Mouse (Mus musculus): Measurements from ENCODE around the gene Rnf38.
A peak's percentile ranks its signal among the peaks of the same experiment; 100 is the strongest.

Rnf38 gene

GRCm38 (mm10) chr4:44233713-44234003 lies at the start of gene Rnf38:
TSS of gene Rnf38 (minus strand) at chr4:44233789.
- DNase-seq (ENCODE audit: low spot score) = no peak

DNA sequence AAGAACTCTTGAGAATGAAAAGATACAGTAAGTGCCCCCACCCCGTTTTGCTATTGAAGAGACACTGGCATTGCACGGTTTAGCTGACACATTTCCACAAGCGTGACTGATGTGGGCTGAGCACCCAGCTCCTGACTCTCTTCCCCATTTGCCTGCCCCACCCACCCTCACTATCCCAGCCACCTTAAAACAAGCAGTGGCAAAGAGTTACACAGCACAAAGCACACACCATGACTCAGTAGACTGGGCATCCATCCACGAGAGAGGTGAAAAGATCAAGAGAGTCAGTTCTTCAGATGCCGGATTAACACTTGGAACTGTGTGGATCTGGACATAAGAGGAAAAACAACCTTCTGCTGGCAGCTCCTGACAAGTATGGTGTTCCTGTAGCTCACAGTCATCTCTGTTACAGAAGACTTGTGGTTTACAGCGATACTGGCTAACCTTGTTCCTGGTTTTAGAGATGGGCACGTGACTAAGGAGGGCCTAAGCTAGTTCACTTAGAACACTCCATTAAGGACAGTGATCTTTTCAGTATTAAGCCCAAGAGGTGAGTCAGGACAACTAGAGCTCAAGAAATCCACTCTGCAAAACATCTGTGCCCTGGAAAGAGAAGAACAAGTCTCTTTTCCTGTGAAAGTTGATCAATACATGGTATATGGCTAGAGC lies 48.1 kb upstream of the Rnf38 start:
- DNase-seq (ENCODE audit: low spot score) = no peak

- DNase-seq (ENCODE audit: low spot score) = no peak
Observed at GRCm38 (mm10) chr4:44271134-44271533, 37.5 kb upstream of the Rnf38 start.

DNA sequence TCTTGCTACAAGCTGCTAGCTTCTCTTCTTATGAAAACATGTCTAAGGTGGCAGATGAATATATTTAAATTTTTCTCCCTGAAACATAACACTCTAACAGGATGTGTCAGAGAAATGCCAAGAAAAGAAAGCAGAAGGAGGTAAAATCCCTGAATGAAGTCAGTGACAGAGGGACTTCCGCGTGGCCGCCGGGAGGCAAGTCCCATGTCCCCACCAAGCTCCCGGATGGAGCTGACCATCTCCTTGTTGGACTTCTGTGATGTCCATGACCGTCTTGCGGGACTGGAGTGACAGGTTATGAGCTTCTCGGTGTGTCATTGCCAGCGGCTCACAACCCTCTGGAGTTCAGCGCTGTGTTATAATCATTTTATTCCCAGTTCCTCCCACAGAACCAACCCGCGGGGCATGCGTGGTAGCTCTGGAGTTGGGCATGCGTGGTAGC lies 35.8 kb upstream of the Rnf38 start:
- DNase-seq (ENCODE audit: low spot score) = no peak

GRCm38 (mm10) chr4:44267437-44267836 lies 33.8 kb upstream of the Rnf38 start:
- DNase-seq (ENCODE audit: low spot score) = no peak

GRCm38 (mm10) chr4:44265500-44265899 lies 31.9 kb upstream of the Rnf38 start:
- no peak for DNase-seq (ENCODE audit: low spot score)

DNA sequence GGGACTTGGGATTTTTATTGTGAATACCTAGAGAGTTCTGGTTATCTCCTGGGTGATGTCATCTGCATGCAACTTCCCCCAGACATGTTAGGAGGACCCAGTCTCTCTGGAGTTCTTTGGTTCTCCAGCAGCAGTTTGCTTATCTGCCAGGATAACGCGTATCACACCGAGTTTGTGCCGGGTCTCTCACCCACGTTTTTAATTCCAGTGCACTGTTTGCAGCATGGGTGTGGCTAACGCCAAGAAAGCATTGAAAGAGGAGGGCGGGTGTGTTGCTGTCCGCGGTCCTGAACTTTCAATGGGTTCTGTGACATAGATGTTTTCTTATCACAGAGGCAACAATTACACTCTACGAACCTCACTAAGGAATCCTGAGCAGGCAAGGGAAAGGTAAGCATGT lies 26.7 kb upstream of the Rnf38 start:
- DNase-seq (ENCODE audit: low spot score) = no peak

- DNase-seq (ENCODE audit: low spot score) = no peak
Observed at GRCm38 (mm10) chr4:44259126-44259525, 25.5 kb upstream of the Rnf38 start.

DNA sequence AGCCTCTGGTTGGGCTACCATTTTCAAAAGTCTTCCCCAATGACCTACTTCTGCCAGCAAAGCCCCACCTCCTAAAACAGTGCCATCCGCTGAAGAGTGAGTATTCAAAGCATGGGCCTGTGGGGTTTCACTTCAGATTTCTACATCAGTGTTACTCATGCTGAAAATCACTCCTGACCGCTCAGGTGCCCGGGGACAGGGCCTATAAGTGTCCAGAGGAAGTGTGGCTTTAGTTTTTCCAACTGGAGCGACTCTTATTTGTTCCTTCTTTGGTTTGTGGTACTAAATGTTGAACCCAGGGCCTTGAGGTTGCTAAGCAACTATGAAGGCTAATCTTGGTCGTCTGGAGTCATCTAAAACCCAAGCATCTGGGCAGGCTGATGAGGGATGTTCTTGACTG lies 21.0 kb upstream of the Rnf38 start:
- no peak for DNase-seq (ENCODE audit: low spot score)

- no peak for DNase-seq (ENCODE audit: low spot score)
Observed at GRCm38 (mm10) chr4:44253191-44253590, 19.6 kb upstream of the Rnf38 start.

- DNase-seq (ENCODE audit: low spot score) = no peak
Observed at GRCm38 (mm10) chr4:44251966-44252916, 18.7 kb upstream of the Rnf38 start.

DNA sequence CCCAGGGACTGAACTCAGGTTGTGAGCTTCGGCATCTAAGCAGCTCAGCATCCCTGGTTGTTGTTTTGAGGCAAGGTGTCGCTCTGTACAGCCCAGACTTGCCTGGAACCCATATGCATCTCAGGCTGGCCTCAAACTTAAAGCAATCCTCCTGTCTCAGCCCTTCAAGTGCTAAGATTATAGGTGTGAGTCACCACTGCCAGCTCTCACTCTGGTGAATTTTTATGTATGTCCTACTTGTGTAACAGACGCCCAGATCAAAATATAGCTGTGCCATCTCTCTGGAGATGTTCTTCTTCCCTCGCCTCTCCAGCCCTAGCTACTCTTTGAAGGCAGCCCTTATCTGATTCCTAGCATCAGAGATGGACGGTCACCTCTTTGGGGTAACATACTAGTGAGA lies 17.9 kb upstream of the Rnf38 start:
- DNase-seq (ENCODE audit: low spot score) = no peak

GRCm38 (mm10) chr4:44249705-44250104 lies 16.1 kb upstream of the Rnf38 start:
- no peak for DNase-seq (ENCODE audit: low spot score)

DNA sequence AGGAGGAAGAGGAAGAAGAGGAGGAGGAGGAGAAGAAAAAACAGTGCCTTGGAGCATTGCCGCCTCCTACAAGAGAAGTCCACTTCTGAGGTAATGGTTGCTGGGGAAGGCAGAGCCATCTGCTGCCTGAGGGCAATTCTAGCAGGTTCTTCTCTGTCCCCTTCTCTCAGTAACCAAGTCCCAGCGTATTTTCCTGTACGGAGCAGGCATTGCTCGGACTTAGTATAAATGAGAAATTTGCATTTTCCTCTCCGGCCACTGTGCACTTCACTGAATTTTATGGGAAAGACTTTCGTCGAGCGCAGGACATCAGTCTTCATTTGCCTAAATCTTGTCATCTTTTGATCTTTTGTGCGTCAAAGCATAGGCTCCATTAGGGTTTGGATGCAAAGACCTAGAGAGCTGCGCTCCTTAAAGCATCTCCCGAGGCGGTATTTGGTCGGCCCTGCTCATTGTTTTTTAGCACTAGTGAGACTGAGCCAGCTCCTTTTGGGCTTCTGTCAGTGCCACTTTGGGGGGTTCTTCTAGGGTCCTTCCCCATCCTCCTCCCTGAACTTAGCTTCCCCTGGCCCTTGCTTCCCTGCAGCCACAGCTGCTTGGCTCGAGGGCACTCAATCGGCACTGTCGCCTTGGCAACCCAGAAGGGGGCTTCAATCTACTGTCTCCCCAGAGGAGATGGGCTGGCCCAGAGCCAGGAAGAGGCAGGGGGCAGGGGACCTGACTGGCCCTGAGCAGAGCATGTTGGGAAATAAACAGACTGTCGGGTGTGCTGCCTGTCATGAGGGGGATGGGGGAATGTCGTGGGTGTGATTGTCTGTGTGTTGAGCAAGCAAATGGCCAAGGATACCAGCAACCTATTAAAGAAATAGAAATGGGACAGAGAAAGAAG lies 13.7 kb upstream of the Rnf38 start:
- DNase-seq (ENCODE audit: low spot score) = no peak

GRCm38 (mm10) chr4:44246285-44246684 lies 12.7 kb upstream of the Rnf38 start:
- DNase-seq (ENCODE audit: low spot score) = no peak

GRCm38 (mm10) chr4:44241638-44242037 lies 8.0 kb upstream of the Rnf38 start:
- no peak for DNase-seq (ENCODE audit: low spot score)

DNA sequence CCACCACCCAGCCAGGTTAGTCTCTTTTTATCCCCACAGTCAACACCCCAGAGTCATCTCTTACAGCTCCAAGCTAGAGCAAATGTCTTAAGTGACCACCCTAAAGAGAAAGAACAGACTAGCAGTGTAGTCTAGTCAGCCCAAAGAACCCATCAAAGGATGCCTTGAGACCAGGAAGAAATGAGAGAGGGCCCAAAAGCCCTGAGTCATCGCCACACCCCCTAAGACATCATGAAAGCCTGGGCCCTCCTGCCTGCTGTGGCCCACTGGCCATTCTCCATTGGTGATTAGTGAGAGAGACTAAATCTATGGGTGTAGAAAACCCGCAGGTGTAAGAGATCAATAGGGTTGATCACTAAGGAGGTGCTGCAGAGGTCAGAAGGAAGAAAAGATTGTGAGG lies 2.4 kb upstream of the Rnf38 start:
- DNase-seq (ENCODE audit: low spot score) = no peak

DNA sequence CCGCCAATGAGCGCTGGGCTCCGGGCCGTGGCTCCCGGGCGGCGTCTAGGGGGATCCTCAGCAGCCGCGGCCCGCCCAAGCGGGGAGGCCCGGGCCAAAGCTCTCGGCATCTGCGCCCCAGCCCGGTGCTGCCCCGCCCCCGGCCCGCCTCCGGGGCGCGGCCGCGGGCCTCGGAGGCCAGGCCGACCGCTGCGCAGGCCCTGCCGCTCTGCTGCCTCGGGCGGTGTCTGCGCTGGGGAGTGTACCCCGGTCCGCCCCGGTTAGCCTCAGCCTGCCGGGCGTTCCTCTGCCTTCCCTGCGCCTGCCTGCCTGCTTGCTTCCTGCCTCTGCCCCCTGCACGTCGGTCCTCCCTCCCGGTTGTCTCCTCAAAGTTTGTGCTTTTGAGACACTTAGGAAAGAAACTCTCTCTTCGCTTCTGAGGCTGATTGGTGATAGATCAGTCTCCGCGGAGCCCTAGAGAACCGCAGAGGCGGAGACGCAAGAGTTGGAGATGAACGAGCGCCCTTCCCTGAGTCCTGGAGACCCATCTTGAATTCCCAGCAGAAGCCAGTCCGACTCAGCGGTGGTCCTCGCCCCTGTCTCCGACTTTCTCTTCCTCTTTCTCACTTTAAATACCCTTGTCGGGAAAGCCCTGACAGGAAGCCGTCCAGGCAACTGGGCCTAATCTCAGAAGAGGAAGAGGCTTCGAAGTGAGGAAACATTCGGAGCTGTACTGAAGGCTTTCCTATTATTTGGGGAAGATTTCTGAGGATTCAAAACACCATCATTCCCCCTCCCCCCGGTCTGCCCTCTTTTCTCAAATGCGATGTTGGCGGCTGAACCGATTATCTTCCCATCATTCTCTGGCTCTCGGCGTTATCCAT lies 646 bp upstream of the Rnf38 start:
- DNase-seq (ENCODE audit: low spot score) = peak; percentile 31

DNA sequence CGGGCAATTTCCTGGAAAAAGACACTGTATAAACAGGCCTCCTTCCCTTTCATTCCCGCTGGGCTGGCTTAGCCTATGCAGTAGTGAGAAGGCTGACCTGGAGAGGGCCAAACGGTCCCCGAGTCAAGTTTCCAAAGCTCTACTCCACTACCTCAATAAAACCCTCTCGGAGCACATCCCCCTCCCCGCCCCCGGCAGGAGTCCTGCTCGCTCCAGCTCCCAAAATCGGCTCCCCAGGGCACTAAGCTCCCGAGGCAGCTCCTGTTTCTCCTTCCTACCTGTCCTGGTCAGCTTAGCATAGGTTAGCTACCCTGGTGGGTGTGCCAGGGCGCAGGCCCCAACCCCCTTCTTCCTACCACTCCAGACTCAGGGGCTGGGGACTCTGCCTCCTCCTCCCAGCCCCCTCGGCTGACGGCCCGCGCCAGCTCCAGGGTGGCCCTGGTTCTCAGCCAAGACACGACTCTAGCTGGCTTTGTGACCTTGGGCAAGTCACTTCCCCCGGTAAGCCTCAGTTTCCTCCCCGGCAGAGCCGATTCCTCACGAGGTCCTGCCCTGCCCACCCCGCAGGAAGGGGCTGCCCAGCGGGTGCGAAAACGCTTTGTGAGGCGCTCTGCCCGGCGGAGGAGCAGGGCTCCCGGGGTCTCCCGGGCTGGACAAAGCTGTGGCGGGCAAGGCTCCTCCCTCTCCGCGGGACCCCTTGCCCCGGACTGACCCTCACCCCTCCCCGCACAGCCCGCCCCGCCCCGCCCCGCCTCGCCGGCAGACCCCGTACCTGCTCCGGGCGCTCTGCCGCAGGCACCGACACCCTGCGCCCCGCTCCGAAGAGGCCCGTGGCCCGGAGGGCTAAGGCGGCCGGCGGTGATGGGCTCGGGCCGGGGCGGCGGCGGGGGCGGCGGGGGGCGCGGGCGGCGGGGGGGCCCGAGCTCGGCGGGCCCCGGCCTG lies 547 bp downstream of the Rnf38 start:
- DNase-seq (ENCODE audit: low spot score) = no peak

GRCm38 (mm10) chr4:44225128-44225527 lies 8.5 kb downstream of the Rnf38 start:
- DNase-seq (ENCODE audit: low spot score) = no peak
